Comparison of ENCODE assay signal across 9 mouse cellular contexts in the genomic region with DNA sequence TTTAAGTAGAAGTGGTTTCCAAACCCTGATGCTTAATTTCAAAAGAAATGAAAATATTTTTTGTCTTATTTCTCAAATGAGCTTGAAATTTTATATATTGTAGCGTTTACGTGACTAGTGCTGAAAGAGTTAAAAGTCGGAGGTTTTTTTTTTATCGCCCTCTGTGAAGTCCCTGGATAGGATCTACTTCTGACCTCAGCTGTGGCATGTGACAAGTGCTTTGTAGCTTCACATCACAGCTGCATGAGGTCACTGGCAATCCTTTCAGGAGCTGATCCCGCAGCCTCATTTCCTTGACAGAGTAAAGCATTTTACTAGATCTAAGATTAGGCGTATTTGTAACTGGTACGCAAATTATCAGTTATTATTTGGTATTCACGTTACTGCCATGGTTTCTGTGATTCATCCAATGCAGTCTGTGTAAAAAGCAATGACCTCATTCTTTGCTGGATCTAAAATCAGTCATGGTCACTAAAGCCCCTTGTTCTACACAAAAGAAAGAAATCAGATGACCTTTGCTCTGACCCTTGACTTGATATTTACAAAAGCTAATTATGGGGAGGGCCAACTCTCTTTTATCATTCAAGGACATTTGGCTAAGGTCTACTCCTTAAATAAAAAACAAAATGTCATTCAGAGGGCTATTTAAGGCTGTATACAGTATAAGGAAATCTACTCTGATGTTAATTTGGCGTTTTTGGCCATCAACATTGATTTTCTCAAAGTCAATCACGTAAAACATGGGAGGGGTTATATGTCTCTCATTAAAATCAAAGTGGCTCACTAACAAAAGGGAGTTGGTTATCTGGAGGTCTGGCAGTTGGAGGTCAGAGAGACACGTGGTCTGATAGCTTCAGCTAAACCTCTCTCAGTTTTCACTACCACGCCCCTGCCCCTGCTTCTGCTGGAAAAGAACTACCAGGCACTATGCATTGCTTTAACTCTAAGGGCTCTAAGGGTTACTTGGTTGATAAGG.
DNase-seq lines count a peak whose midpoint lies in the region; ATAC-seq lines count a peak whose summit lies in the region.
"Had no signal": no experiment of that assay in that cellular context is flagged by ENCODE, and none has a peak within 500 bp of the region (broad histone marks: within the 10 kb centered on the region; RNA-seq: fewer than 3 reads in every experiment).

No protein-coding gene starts in this region.

- no peak; the same call in 1 of the 2 replicates for ATAC-seq in heart, embryonic 13.5 days (ENCODE audit: extremely low read depth, insufficient number of reproducible peaks, low FRiP score, low TSS enrichment)
- ATAC-seq in hindbrain, embryonic 15.5 days (ENCODE audit: low FRiP score, low read depth) = peak; percentile 70; the same call in 1 of the 2 replicates
- peak; percentile 79 for ATAC-seq in neural tube, embryonic 11.5 days (ENCODE audit: insufficient read depth, low FRiP score, low TSS enrichment)

- peak overlapping the region; percentile 87 for H3K27ac ChIP-seq in heart, embryonic 13.5 days (replicated peaks)
- peak overlapping the region; percentile 76 for H3K27ac ChIP-seq in hindbrain, embryonic 15.5 days (replicated peaks)
- H3K27ac ChIP-seq in neural tube, embryonic 11.5 days (ENCODE audit: low read depth, low read length) = peak overlapping the region; percentile 80
- H3K27ac ChIP-seq: limb, embryonic 15.5 days had no signal

- WGBS in heart, embryonic 13.5 days = 5% methylated on average over 12 of the region's 12 CpGs
- WGBS in hindbrain, embryonic 15.5 days = 5% methylated on average over 12 of the region's 12 CpGs
- 8% methylated on average over 12 of the region's 12 CpGs for WGBS in neural tube, embryonic 11.5 days

- no peaks in the 10 kb centered on the region for H3K9me3 ChIP-seq in heart, embryonic 13.5 days
- H3K9me3 ChIP-seq in hindbrain, embryonic 15.5 days = no peaks in the 10 kb centered on the region
- no peaks in the 10 kb centered on the region for H3K9me3 ChIP-seq in neural tube, embryonic 11.5 days (ENCODE audit: control insufficient read depth, low read length)
- H3K9me3 ChIP-seq: limb, embryonic 15.5 days had no signal

- H3K27me3 ChIP-seq in heart, embryonic 13.5 days (replicated peaks) = no peaks in the 10 kb centered on the region
- no peaks in the 10 kb centered on the region for H3K27me3 ChIP-seq in hindbrain, embryonic 15.5 days
- no peaks in the 10 kb centered on the region for H3K27me3 ChIP-seq in neural tube, embryonic 11.5 days (ENCODE audit: control insufficient read depth, insufficient read depth, low read length)
- H3K27me3 ChIP-seq: limb, embryonic 15.5 days had no signal

- peak overlapping the region; percentile 55 for H3K4me2 ChIP-seq in heart, embryonic 13.5 days
- peak overlapping the region; percentile 38; the same call in 1 of the 2 replicates for H3K4me2 ChIP-seq in hindbrain, embryonic 15.5 days
- no peak overlapping the region for H3K4me2 ChIP-seq in neural tube, embryonic 11.5 days (ENCODE audit: low read depth)
- H3K4me2 ChIP-seq: limb, embryonic 15.5 days had no signal

- peaks cover 27% of the 10 kb centered on the region for H3K4me1 ChIP-seq in heart, embryonic 13.5 days
- peaks cover 24% of the 10 kb centered on the region for H3K4me1 ChIP-seq in hindbrain, embryonic 15.5 days (replicated peaks)
- 0 out of 2 replicates have a peak, but pooled peaks cover 8% of the 10 kb centered on the region for H3K4me1 ChIP-seq in neural tube, embryonic 11.5 days (ENCODE audit: control insufficient read depth, insufficient read depth, low read length)

- H3K4me3 ChIP-seq in heart, embryonic 13.5 days = no peak overlapping the region
- no peak overlapping the region for H3K4me3 ChIP-seq in hindbrain, embryonic 15.5 days
- H3K4me3 ChIP-seq in neural tube, embryonic 11.5 days (ENCODE audit: low read depth, low read length) = no peak overlapping the region
- H3K4me3 ChIP-seq: limb, embryonic 15.5 days had no signal

- H3K9ac ChIP-seq in heart, embryonic 13.5 days = peak overlapping the region; percentile 15; the same call in 1 of the 2 replicates
- H3K9ac ChIP-seq in hindbrain, embryonic 15.5 days = 0 out of 2 replicates have a peak overlapping the region, but pooled peaks have one; percentile 29
- H3K9ac ChIP-seq in neural tube, embryonic 11.5 days (ENCODE audit: low read length) = no peak overlapping the region; the same call in 1 of the 2 replicates
- H3K9ac ChIP-seq: limb, embryonic 15.5 days had no signal

- no peaks in the 10 kb centered on the region for H3K36me3 ChIP-seq in heart, embryonic 13.5 days
- H3K36me3 ChIP-seq in hindbrain, embryonic 15.5 days = no peaks in the 10 kb centered on the region
- H3K36me3 ChIP-seq in neural tube, embryonic 11.5 days (ENCODE audit: control insufficient read depth, insufficient read depth, low read length) = no peaks in the 10 kb centered on the region
- H3K36me3 ChIP-seq: limb, embryonic 15.5 days had no signal

- no peak for DNase-seq in heart, adult 11 months
- peak; percentile 84 for DNase-seq in embryo, embryonic 9.5 days (ENCODE audit: extremely low spot score)
- peak; percentile 59 for DNase-seq in neural tube, embryonic 11.5 days (ENCODE audit: low spot score)
- DNase-seq in thymus, postnatal 10 days (ENCODE audit: low spot score in 2 of 2) = no peak
- no peak for DNase-seq in right cerebral cortex, postnatal 25 days
- DNase-seq in thymus, postnatal 4 days = no peak

Comparison
In these comparisons a context has a peak if more than half of its experiments do, and no peak if none do; other contexts are left out.
1. DNase-seq: peak in embryo, embryonic 9.5 days (single experiment) and neural tube, embryonic 11.5 days (single experiment); none in heart, adult 11 months (single experiment), thymus, postnatal 10 days (0 of 2), right cerebral cortex, postnatal 25 days (single experiment) and thymus, postnatal 4 days (single experiment).
2. Peak in every context shown above with its lines, with median percentiles within 50 percentile points of each other: H3K27ac ChIP-seq.